7 mouse cellular contexts compared by ENCODE assay signal in genomic region chr11:22287513-22287900, GRCm38 (mm10). TPM values are rescaled to one million over a fixed set of nuclear protein-coding genes. Genes with fewer than 3 reads are reported as not detected.
A peak's percentile ranks its signal among the peaks of the same experiment; 100 is the strongest.
DNase-seq lines count a peak whose midpoint lies in the region; ATAC-seq and TF ChIP-seq lines count a peak whose summit lies in the region.

No protein-coding gene starts in this region.

- peak overlapping the region; percentile 67 for H3K9ac ChIP-seq in neural tube, embryonic 11.5 days (ENCODE audit: low read length)
- H3K9ac ChIP-seq in liver, embryonic 12.5 days, result peak overlapping the region; percentile 61
- H3K9ac ChIP-seq in stomach, postnatal 0 days (ENCODE audit: low read length), result peak overlapping the region; percentile 50

- no peaks in the 10 kb centered on the region for H3K27me3 ChIP-seq in neural tube, embryonic 11.5 days (ENCODE audit: control insufficient read depth, insufficient read depth, low read length)
- no peaks in the 10 kb centered on the region for H3K27me3 ChIP-seq in forebrain, embryonic 10.5 days (ENCODE audit: poor library complexity, severe bottlenecking)
- no peaks in the 10 kb centered on the region for H3K27me3 ChIP-seq in liver, embryonic 12.5 days (replicated peaks)
- no peaks in the 10 kb centered on the region for H3K27me3 ChIP-seq in stomach, postnatal 0 days (ENCODE audit: control insufficient read depth, insufficient read depth, low read length)

- 3% methylated on average over 6 of the region's 6 CpGs for WGBS in neural tube, embryonic 11.5 days
- WGBS in forebrain, embryonic 10.5 days, result 2% methylated on average over 6 of the region's 6 CpGs
- WGBS in liver, embryonic 12.5 days (ENCODE audit: insufficient replicate concordance), result 5% methylated on average over 6 of the region's 6 CpGs
- 0% methylated on average over 6 of the region's 6 CpGs for WGBS in stomach, postnatal 0 days

- H3K9me3 ChIP-seq in neural tube, embryonic 11.5 days (ENCODE audit: control insufficient read depth, low read length), result no peaks in the 10 kb centered on the region
- no peaks in the 10 kb centered on the region for H3K9me3 ChIP-seq in forebrain, embryonic 10.5 days
- no peaks in the 10 kb centered on the region for H3K9me3 ChIP-seq in liver, embryonic 12.5 days (replicated peaks)
- no peaks in the 10 kb centered on the region for H3K9me3 ChIP-seq in stomach, postnatal 0 days (ENCODE audit: control insufficient read depth, low read length)

- H3K4me1 ChIP-seq in neural tube, embryonic 11.5 days (ENCODE audit: control insufficient read depth, insufficient read depth, low read length), result peaks cover 10% of the 10 kb centered on the region
- H3K4me1 ChIP-seq in forebrain, embryonic 10.5 days, result peaks cover 35% of the 10 kb centered on the region
- H3K4me1 ChIP-seq in liver, embryonic 12.5 days, result peaks cover 27% of the 10 kb centered on the region
- H3K4me1 ChIP-seq in stomach, postnatal 0 days (replicated peaks; ENCODE audit: control insufficient read depth, insufficient read depth), result no peaks in the 10 kb centered on the region

- no peaks in the 10 kb centered on the region for H3K36me3 ChIP-seq in neural tube, embryonic 11.5 days (ENCODE audit: control insufficient read depth, insufficient read depth, low read length)
- H3K36me3 ChIP-seq in forebrain, embryonic 10.5 days (replicated peaks), result peaks cover 8% of the 10 kb centered on the region
- no peaks in the 10 kb centered on the region for H3K36me3 ChIP-seq in liver, embryonic 12.5 days
- no peaks in the 10 kb centered on the region for H3K36me3 ChIP-seq in stomach, postnatal 0 days (ENCODE audit: control insufficient read depth, insufficient read depth, low read length)

- H3K4me3 ChIP-seq in neural tube, embryonic 11.5 days (ENCODE audit: low read depth, low read length), result peak overlapping the region; percentile 44
- H3K4me3 ChIP-seq in forebrain, embryonic 10.5 days, result peak overlapping the region; percentile 85
- H3K4me3 ChIP-seq in liver, embryonic 12.5 days, result peak overlapping the region; percentile 75
- H3K4me3 ChIP-seq in stomach, postnatal 0 days (ENCODE audit: low read depth, low read length), result peak overlapping the region; percentile 79

- no peak for TF ChIP-seq EP300 in stomach, postnatal 0 days (optimal IDR thresholded peaks at IDR 0.05)

- intact Hi-C loops in gastrocnemius, postnatal 14 days (cut with DNase I; ENCODE audit: low total_unique reads), result loop anchor here (10.0 kb wide), 1 partner anchor 53 kb away; no protein-coding TSS in a partner anchor

- peak overlapping the region; percentile 50 for H3K27ac ChIP-seq in neural tube, embryonic 11.5 days (ENCODE audit: low read depth, low read length)
- H3K27ac ChIP-seq in forebrain, embryonic 10.5 days, result peak overlapping the region; percentile 97
- H3K27ac ChIP-seq in liver, embryonic 12.5 days, result peak overlapping the region; percentile 78
- H3K27ac ChIP-seq in stomach, postnatal 0 days (replicated peaks), result peak overlapping the region; percentile 72

- ATAC-seq in neural tube, embryonic 11.5 days (ENCODE audit: insufficient read depth, low FRiP score, low TSS enrichment), result no peak
- no peak for ATAC-seq in liver, embryonic 12.5 days
- ATAC-seq in stomach, postnatal 0 days (ENCODE audit: low FRiP score, low TSS enrichment), result peak; percentile 5; the same call in 1 of the 2 replicates

- TF ChIP-seq CTCF in stomach, postnatal 0 days (IDR thresholded peaks at IDR 0.05; ENCODE audit: low read depth), result no peak

- no peak for DNase-seq in neural tube, embryonic 11.5 days (ENCODE audit: low spot score)
- DNase-seq in neural tube, embryonic 10.5 days (ENCODE audit: extremely low spot score, low spot score), result no peak
- no peak for DNase-seq in forebrain, embryonic 10.5 days (ENCODE audit: extremely low spot score, low spot score)
- no peak for DNase-seq in stomach, postnatal 0 days (ENCODE audit: low spot score)
- DNase-seq in adrenal gland, adult 18-20 months (ENCODE audit: low spot score in 2 of 2), result no peak
- DNase-seq in gastrocnemius, postnatal 14 days, result no peak

- peak overlapping the region; percentile 50 for H3K4me2 ChIP-seq in neural tube, embryonic 11.5 days (ENCODE audit: low read depth)
- peak overlapping the region; percentile 98 for H3K4me2 ChIP-seq in liver, embryonic 12.5 days
- H3K4me2 ChIP-seq in stomach, postnatal 0 days (replicated peaks; ENCODE audit: low read depth), result peak overlapping the region; percentile 61

RNA-seq across cellular contexts. Expression of gene Ehbp1, which starts 54.6 kb away (rescaled TPM):
- polyA plus RNA-seq in neural tube, embryonic 11.5 days (2014; fragmentation: Nextera tagmentation; extraction: Ambion mirVana), result 13.8 and 15.0 TPM in 2 replicates
- polyA plus RNA-seq in forebrain, embryonic 10.5 days (2016; fragmentation: Nextera tagmentation; extraction: Ambion mirVana), result 9.9 and 12.6 TPM in 2 replicates
- 2.9 and 3.4 TPM in 2 replicates for polyA plus RNA-seq in liver, embryonic 12.5 days (2016; fragmentation: Nextera tagmentation; extraction: Ambion mirVana)
- polyA plus RNA-seq in stomach, postnatal 0 days (2015; fragmentation: Nextera tagmentation; extraction: Ambion mirVana), result 3.6 and 3.8 TPM in 2 replicates
- total RNA-seq in adrenal gland, adult 18-20 months (2021), result 10 to 100 TPM; 15.1 to 17.4 TPM
- total RNA-seq in gastrocnemius, postnatal 14 days (2021), result 10 to 100 TPM; 14.0 to 15.6 TPM
